Mouse (Mus musculus): ENCODE data around the gene Tmem208. TPM values are rescaled to one million over a fixed set of nuclear protein-coding genes. Genes with fewer than 3 reads are reported as not detected.

Tmem208 gene
- polyA plus RNA-seq, 1 experiment from 2014 or later, result 150 TPM

DNA sequence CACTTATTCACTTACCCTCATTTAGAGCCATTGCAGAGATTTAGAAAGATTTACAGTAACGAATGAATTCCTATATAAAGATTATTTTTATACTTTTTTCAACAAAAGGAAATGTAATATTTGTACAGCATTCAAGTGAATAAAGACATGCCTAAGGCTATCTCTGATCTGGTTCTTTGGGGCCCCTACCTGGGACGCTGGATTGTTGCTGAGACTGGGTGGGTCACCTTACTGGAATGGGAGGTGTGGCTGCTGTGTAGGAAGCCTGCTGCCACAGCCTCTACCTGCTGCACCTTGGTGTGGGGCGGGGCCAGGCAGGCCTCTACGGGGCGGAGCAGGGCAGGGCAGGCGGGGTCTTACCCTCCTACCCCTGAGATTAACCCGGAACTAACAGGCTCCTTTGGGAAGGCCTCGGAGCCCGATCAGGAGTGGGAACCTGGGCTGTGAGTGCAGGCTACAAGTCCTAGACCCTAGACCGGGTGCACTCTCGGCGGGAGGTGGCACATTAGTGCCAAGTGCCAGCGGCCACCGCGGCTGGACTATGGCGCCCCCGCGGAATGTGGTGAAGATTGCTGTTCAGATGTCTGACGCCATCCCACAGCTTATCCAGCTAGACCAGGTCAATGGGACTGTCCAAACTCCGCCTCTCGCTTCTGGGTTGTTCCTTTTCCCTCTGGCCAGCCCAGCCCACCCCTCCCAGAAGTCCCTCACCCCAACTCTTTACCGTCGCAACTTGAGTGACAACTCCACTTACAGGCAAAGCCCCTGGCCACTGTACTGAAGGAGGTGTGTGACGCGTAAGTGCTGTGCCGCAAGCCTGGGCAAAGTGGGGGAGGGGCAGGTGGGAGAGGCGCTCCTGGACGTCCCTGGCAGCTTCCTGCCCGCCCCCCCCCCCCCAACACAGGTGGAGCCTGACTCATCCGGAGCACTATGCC lies 20.7 kb upstream of the Tmem208 start, which contains the start of gene Elmo3:
TSS of gene Elmo3 (plus strand) at position 391 of the 935 bp plus-strand sequence.
- Histone ChIP-seq H3K9ac (replicated peaks; ENCODE audit: low read depth, low read length) (0 out of 2 replicates have a peak within 1 kb of the TSS, but pooled peaks have one; percentile 12), H3K4me1 (ENCODE audit: control insufficient read depth, insufficient read depth, low read length) (peaks cover 12% of the 10 kb centered on the region; the same call in 1 of the 2 replicates), H3K36me3 (ENCODE audit: control insufficient read depth, insufficient read depth, low read length) (peaks cover 33% of the 10 kb centered on the region), H3K27me3 (ENCODE audit: control insufficient read depth, insufficient read depth, low read length) (no peaks in the 10 kb centered on the region), H3K4me2 (ENCODE audit: low read depth, low read length) (peak within 1 kb of the TSS; percentile 9), H3K27ac (ENCODE audit: low read depth, low read length) (0 out of 2 replicates have a peak within 1 kb of the TSS, but pooled peaks have one; percentile 31), H3K4me3 (ENCODE audit: low read depth, low read length) (no peak within 1 kb of the TSS), H3K9me3 (ENCODE audit: control insufficient read depth, low read length) (no peaks in the 10 kb centered on the region)
- WGBS, result 10% methylated on average over 28 of the region's 30 CpGs
- peak; percentile 46 for ATAC-seq (ENCODE audit: low read depth)

DNA sequence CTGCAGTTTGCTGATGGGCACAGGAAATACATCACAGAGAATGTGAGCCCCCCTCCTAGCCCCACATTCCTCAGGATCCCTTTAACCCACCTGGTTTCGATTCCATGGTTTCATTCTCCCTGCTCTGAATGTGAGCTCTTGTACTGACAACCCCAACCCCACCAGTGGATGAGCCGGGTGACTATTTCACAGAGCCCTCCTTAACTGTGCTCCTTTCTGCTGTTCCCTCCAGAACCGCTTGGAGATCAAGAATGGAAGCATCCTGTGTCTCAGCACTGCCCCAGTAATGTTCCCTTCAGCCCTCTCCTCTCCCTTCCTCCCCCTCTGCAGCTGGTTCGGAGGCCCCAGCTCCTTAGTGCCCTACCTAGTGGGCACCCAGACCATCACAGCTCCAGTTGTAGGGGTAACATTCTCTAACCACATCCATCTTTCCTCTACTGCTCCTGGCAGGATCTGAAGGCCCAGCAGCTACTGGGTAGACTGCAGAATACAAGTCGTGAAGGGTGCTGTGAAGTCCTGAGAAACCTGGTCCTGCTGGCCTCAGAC lies 19.9 kb upstream of the Tmem208 start:
- peaks cover 12% of the 10 kb centered on the region; the same call in 1 of the 2 replicates for H3K4me1 ChIP-seq (ENCODE audit: control insufficient read depth, insufficient read depth, low read length)
- no peak overlapping the region for H3K9ac ChIP-seq (replicated peaks; ENCODE audit: low read depth, low read length)
- no peak overlapping the region for H3K4me3 ChIP-seq (ENCODE audit: low read depth, low read length)
- 0 out of 2 replicates have a peak, but pooled peaks have one; percentile 8 for ATAC-seq (ENCODE audit: low read depth)
- H3K27ac ChIP-seq (ENCODE audit: low read depth, low read length), result no peak overlapping the region
- H3K36me3 ChIP-seq (ENCODE audit: control insufficient read depth, insufficient read depth, low read length), result peaks cover 29% of the 10 kb centered on the region
- no peaks in the 10 kb centered on the region for H3K9me3 ChIP-seq (ENCODE audit: control insufficient read depth, low read length)
- 0 out of 2 replicates have a peak overlapping the region, but pooled peaks have one; percentile 9 for H3K4me2 ChIP-seq (ENCODE audit: low read depth, low read length)
- H3K27me3 ChIP-seq (ENCODE audit: control insufficient read depth, insufficient read depth, low read length), result no peaks in the 10 kb centered on the region
- WGBS, result 59% methylated on average over 5 of the region's 5 CpGs

- Histone ChIP-seq H3K4me1 (ENCODE audit: control insufficient read depth, insufficient read depth, low read length) (peaks cover 12% of the 10 kb centered on the region; the same call in 1 of the 2 replicates), H3K27me3 (ENCODE audit: control insufficient read depth, insufficient read depth, low read length) (no peaks in the 10 kb centered on the region), H3K4me3 (ENCODE audit: low read depth, low read length) (no peak overlapping the region), H3K9me3 (ENCODE audit: control insufficient read depth, low read length) (no peaks in the 10 kb centered on the region), H3K36me3 (ENCODE audit: control insufficient read depth, insufficient read depth, low read length) (peaks cover 22% of the 10 kb centered on the region), H3K9ac (replicated peaks; ENCODE audit: low read depth, low read length) (no peak overlapping the region), H3K27ac (ENCODE audit: low read depth, low read length) (no peak overlapping the region), H3K4me2 (ENCODE audit: low read depth, low read length) (no peak overlapping the region)
- ATAC-seq (ENCODE audit: low read depth), result no peak
- 97% methylated on average over 13 of the region's 13 CpGs for WGBS
Observed at GRCm38 (mm10) chr8:105307670-105308069, 18.5 kb upstream of the Tmem208 start.

DNA sequence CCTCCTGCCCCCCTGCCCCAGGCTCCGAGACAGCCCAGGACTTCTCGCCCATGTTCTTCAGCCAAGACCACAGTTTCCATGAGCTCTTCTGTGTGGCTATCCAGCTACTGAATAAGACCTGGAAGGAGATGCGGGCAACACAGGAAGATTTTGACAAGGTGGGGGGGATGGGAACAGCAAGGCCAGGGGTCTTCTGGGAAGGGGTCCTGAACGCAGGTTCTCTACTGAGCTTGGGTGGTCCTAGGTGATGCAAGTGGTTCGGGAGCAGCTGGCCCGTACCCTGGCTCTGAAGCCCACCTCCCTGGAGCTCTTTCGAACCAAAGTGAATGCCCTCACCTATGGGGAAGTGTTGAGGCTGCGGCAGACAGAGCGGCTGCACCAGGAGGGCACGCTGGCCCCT lies 17.7 kb upstream of the Tmem208 start:
- peaks cover 12% of the 10 kb centered on the region; the same call in 1 of the 2 replicates for H3K4me1 ChIP-seq (ENCODE audit: control insufficient read depth, insufficient read depth, low read length)
- no peak overlapping the region for H3K27ac ChIP-seq (ENCODE audit: low read depth, low read length)
- H3K36me3 ChIP-seq (ENCODE audit: control insufficient read depth, insufficient read depth, low read length), result peaks cover 22% of the 10 kb centered on the region
- H3K9me3 ChIP-seq (ENCODE audit: control insufficient read depth, low read length), result no peaks in the 10 kb centered on the region
- no peak overlapping the region for H3K4me2 ChIP-seq (ENCODE audit: low read depth, low read length)
- WGBS, result 95% methylated on average over 10 of the region's 10 CpGs
- no peak overlapping the region for H3K4me3 ChIP-seq (ENCODE audit: low read depth, low read length)
- ATAC-seq (ENCODE audit: low read depth), result no peak
- H3K27me3 ChIP-seq (ENCODE audit: control insufficient read depth, insufficient read depth, low read length), result no peaks in the 10 kb centered on the region
- H3K9ac ChIP-seq (replicated peaks; ENCODE audit: low read depth, low read length), result no peak overlapping the region

DNA sequence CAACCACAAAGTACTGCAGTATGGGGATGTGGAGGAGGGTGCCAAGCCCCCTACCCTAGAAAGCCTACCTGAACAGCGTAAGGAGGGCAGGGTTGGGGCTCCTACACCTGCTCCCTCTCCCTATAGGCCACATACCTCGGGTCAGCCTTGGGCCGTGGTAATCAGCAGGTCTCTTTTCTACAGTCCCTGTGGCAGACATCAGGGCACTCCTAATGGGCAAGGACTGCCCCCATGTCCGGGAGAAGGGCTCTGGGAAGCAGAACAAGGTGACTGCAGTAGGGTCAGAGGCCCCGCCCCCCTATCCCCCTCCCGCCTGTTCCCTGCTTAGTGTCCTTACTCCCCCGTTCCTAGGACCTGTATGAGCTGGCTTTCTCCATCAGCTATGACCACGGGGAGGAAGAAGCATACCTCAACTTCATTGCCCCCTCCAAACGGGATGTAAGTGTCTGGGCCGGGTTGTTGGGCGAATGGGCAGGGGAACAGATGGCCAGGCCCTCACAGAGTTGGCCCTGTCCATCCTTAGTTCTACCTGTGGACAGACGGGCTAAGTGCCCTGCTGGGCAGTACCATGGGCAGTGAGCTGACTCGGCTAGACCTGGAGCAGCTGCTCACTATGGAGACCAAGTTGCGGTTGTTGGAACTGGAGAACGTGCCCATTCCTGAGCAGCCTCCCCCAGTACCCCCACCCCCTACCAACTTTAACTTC lies 16.9 kb upstream of the Tmem208 start:
- no peaks in the 10 kb centered on the region for H3K27me3 ChIP-seq (ENCODE audit: control insufficient read depth, insufficient read depth, low read length)
- no peak overlapping the region for H3K4me2 ChIP-seq (ENCODE audit: low read depth, low read length)
- no peaks in the 10 kb centered on the region for H3K9me3 ChIP-seq (ENCODE audit: control insufficient read depth, low read length)
- H3K9ac ChIP-seq (replicated peaks; ENCODE audit: low read depth, low read length), result no peak overlapping the region
- no peak for ATAC-seq (ENCODE audit: low read depth)
- WGBS, result 81% methylated on average over 15 of the region's 15 CpGs
- H3K27ac ChIP-seq (ENCODE audit: low read depth, low read length), result no peak overlapping the region
- peaks cover 12% of the 10 kb centered on the region; the same call in 1 of the 2 replicates for H3K4me1 ChIP-seq (ENCODE audit: control insufficient read depth, insufficient read depth, low read length)
- H3K36me3 ChIP-seq (ENCODE audit: control insufficient read depth, insufficient read depth, low read length), result peaks cover 24% of the 10 kb centered on the region
- H3K4me3 ChIP-seq (ENCODE audit: low read depth, low read length), result no peak overlapping the region

- Histone ChIP-seq H3K9ac (replicated peaks; ENCODE audit: low read depth, low read length) (no peak overlapping the region), H3K4me1 (ENCODE audit: control insufficient read depth, insufficient read depth, low read length) (peaks cover 8% of the 10 kb centered on the region; the same call in 1 of the 2 replicates), H3K27me3 (ENCODE audit: control insufficient read depth, insufficient read depth, low read length) (no peaks in the 10 kb centered on the region), H3K4me2 (ENCODE audit: low read depth, low read length) (no peak overlapping the region), H3K4me3 (ENCODE audit: low read depth, low read length) (no peak overlapping the region), H3K36me3 (ENCODE audit: control insufficient read depth, insufficient read depth, low read length) (peaks cover 30% of the 10 kb centered on the region), H3K9me3 (ENCODE audit: control insufficient read depth, low read length) (no peaks in the 10 kb centered on the region), H3K27ac (ENCODE audit: low read depth, low read length) (no peak overlapping the region)
- no peak for ATAC-seq (ENCODE audit: low read depth)
- WGBS, result 92% methylated on average over 8 of the region's 8 CpGs
Observed at GRCm38 (mm10) chr8:105310118-105310517, 16.0 kb upstream of the Tmem208 start.

DNA sequence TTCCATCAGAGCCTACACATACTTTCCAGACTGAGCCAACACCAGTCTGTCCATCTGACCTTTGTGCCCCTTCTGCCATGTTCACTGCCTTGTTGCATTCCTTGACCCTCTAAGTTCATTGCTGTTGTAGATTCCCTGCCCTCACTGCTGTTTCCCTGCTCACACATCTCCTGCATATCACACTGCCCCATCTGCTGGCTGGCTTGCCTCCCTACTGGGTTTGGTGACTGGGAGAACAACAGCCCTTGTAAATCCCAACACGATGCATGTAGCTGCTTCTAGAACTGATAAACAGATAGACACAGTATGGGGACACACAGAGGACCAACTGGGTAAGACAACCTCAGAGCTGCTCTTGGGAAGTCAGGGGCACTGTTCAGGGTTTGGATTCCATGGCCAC lies 14.4 kb upstream of the Tmem208 start:
- H3K36me3 ChIP-seq (ENCODE audit: control insufficient read depth, insufficient read depth, low read length), result peaks cover 37% of the 10 kb centered on the region
- no peaks in the 10 kb centered on the region for H3K4me1 ChIP-seq (ENCODE audit: control insufficient read depth, insufficient read depth, low read length)

GRCm38 (mm10) chr8:105312891-105313481 lies 13.2 kb upstream of the Tmem208 start:
- ATAC-seq (ENCODE audit: low read depth), result no peak
- WGBS, result 90% methylated on average over 8 of the region's 8 CpGs

More for the DNA sequence above, 14.4 kb upstream of the Tmem208 start:
- H3K27me3 ChIP-seq (ENCODE audit: control insufficient read depth, insufficient read depth, low read length), result no peaks in the 10 kb centered on the region
- H3K9me3 ChIP-seq (ENCODE audit: control insufficient read depth, low read length), result no peaks in the 10 kb centered on the region
- no peak overlapping the region for H3K4me3 ChIP-seq (ENCODE audit: low read depth, low read length)
- H3K4me2 ChIP-seq (ENCODE audit: low read depth, low read length), result no peak overlapping the region
- no peak for ATAC-seq (ENCODE audit: low read depth)
- H3K9ac ChIP-seq (replicated peaks; ENCODE audit: low read depth, low read length), result no peak overlapping the region
- H3K27ac ChIP-seq (ENCODE audit: low read depth, low read length), result no peak overlapping the region
- WGBS, result 90% methylated on average over 1 of the region's 1 CpGs

More at GRCm38 (mm10) chr8:105312891-105313481, 13.2 kb upstream of the Tmem208 start:
- no peak overlapping the region for H3K27ac ChIP-seq (ENCODE audit: low read depth, low read length)
- H3K4me3 ChIP-seq (ENCODE audit: low read depth, low read length), result no peak overlapping the region
- H3K9me3 ChIP-seq (ENCODE audit: control insufficient read depth, low read length), result no peaks in the 10 kb centered on the region
- no peaks in the 10 kb centered on the region for H3K4me1 ChIP-seq (ENCODE audit: control insufficient read depth, insufficient read depth, low read length)
- peaks cover 37% of the 10 kb centered on the region for H3K36me3 ChIP-seq (ENCODE audit: control insufficient read depth, insufficient read depth, low read length)
- no peaks in the 10 kb centered on the region for H3K27me3 ChIP-seq (ENCODE audit: control insufficient read depth, insufficient read depth, low read length)
- no peak overlapping the region for H3K4me2 ChIP-seq (ENCODE audit: low read depth, low read length)
- H3K9ac ChIP-seq (replicated peaks; ENCODE audit: low read depth, low read length), result no peak overlapping the region

All from neural tube, embryonic 14.5 days (tissue).